Mouse (Mus musculus): Measurements from ENCODE around the gene Prmt8. TPM values are rescaled to one million over a fixed set of nuclear protein-coding genes. Genes with fewer than 3 reads are reported as not detected.

Prmt8 gene
- polyA plus RNA-seq, 1 experiment, result 0.21 TPM

DNA sequence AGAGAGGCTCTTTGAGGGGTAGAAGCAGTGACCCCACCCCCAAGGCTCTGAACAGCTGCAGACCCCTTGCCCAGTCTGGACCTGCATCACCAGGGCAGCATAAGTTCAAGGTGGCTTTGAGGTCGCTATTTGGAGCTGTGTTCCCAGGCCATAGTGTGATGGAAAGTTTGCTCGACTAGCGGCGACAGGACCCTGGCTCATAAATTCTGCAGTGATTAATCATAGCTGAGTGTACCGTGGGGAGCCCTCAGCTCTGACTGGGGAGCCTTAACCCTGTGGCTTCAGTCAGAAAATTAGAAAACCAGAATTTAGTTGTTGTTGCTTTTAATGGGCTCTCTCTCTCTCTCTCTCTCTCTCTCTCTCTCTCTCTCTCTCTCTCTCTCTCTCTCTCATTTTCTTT, 54.4 kb downstream of the Prmt8 start:
- no peak for TF ChIP-seq FLI1 (IDR thresholded peaks at IDR 0.05; ENCODE audit: low read length)
- H3K27me3 ChIP-seq (replicated peaks), result peaks cover 35% of the 10 kb centered on the region

DNA sequence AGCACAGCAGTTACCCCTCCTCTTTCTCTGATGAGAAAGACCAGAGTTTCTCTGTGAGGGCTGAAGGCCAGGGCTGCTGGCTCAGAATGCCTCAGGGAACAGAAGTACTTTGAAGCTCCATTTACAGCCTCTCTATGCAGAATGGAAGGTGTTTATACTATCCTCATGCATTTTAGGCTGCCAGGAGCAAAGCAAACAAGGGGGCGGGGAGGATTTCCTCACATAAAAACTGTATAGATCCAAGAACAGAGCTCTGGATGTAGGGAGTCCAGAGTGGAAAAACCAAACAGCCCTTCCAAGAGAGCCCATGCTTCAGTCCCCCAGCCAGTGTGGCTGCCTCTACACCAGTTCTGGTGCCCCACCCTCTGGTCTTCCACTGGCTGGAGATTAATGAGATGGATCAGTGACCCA, 61.0 kb downstream of the Prmt8 start:
- H3K27me3 ChIP-seq (replicated peaks), result peaks cover 56% of the 10 kb centered on the region
- TF ChIP-seq FLI1 (IDR thresholded peaks at IDR 0.05; ENCODE audit: low read length) (no peak), GATA1 (IDR thresholded peaks at IDR 0.05; ENCODE audit: borderline replicate concordance, low read length) (no peak)
- no peak overlapping the region for H3K4me3 ChIP-seq (replicated peaks)
- H3K36me3 ChIP-seq (replicated peaks; ENCODE audit: low read length), result no peaks in the 10 kb centered on the region
- H3K4me1 ChIP-seq, result peaks cover 11% of the 10 kb centered on the region
- no peaks in the 10 kb centered on the region for H3K9me3 ChIP-seq

More for the DNA sequence above, 54.4 kb downstream of the Prmt8 start:
- Histone ChIP-seq H3K36me3 (replicated peaks; ENCODE audit: low read length) (no peaks in the 10 kb centered on the region), H3K4me3 (replicated peaks) (no peak overlapping the region), H3K4me1 (peaks cover 36% of the 10 kb centered on the region), H3K9me3 (no peaks in the 10 kb centered on the region)

- H3K36me3 ChIP-seq (replicated peaks; ENCODE audit: low read length), result no peaks in the 10 kb centered on the region
- peaks cover 4% of the 10 kb centered on the region; the same call in 1 of the 2 replicates for H3K4me1 ChIP-seq
- TF ChIP-seq FLI1 (IDR thresholded peaks at IDR 0.05; ENCODE audit: low read length) (no peak), GATA1 (IDR thresholded peaks at IDR 0.05; ENCODE audit: borderline replicate concordance, low read length) (no peak)
- no peaks in the 10 kb centered on the region for H3K9me3 ChIP-seq
- no peak overlapping the region for H3K4me3 ChIP-seq (replicated peaks)
- H3K27me3 ChIP-seq (replicated peaks), result peaks cover 72% of the 10 kb centered on the region
These were observed 68.1 kb downstream of the Prmt8 start for GRCm38 (mm10) chr6:127701036-127701783.

DNA sequence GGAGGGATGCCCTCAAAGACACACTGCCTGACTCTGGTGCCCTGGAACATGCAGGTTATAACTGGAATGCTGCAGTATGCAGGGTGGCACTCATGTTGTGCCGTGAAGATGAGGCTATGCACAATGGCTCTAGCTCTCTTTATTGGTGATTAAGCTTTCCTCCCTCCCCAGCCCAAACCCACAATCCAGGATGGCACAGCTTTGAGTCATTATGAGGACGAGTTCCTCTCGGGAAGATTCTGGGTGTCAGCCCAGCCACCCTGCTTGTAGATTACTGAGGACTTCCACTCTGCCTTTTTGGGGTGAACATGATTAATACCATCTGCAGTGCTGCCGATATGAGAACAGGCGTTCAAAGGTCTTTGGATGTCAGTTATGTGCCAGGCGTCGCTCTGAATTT, 75.6 kb downstream of the Prmt8 start:
- H3K4me3 ChIP-seq (replicated peaks), result no peak overlapping the region
- TF ChIP-seq FLI1 (IDR thresholded peaks at IDR 0.05; ENCODE audit: low read length) (no peak), GATA1 (IDR thresholded peaks at IDR 0.05; ENCODE audit: borderline replicate concordance, low read length) (no peak)
- no peaks in the 10 kb centered on the region for H3K9me3 ChIP-seq
- H3K36me3 ChIP-seq (replicated peaks; ENCODE audit: low read length), result no peaks in the 10 kb centered on the region
- 0 out of 2 replicates have a peak, but pooled peaks cover 3% of the 10 kb centered on the region for H3K4me1 ChIP-seq
- H3K27me3 ChIP-seq (replicated peaks), result peaks cover 80% of the 10 kb centered on the region

GRCm38 (mm10) chr6:127692298-127692697, 77.0 kb downstream of the Prmt8 start:
- Histone ChIP-seq H3K36me3 (replicated peaks; ENCODE audit: low read length) (no peaks in the 10 kb centered on the region), H3K4me1 (0 out of 2 replicates have a peak, but pooled peaks cover 3% of the 10 kb centered on the region), H3K4me3 (replicated peaks) (no peak overlapping the region), H3K27me3 (replicated peaks) (peaks cover 77% of the 10 kb centered on the region), H3K9me3 (no peaks in the 10 kb centered on the region)
- TF ChIP-seq FLI1 (IDR thresholded peaks at IDR 0.05; ENCODE audit: low read length) (no peak), GATA1 (IDR thresholded peaks at IDR 0.05; ENCODE audit: borderline replicate concordance, low read length) (no peak)

GRCm38 (mm10) chr6:127687181-127687860, 82.0 kb downstream of the Prmt8 start:
- Histone ChIP-seq H3K4me1 (0 out of 2 replicates have a peak, but pooled peaks cover 2% of the 10 kb centered on the region), H3K27me3 (replicated peaks) (peaks cover 75% of the 10 kb centered on the region), H3K4me3 (replicated peaks) (no peak overlapping the region), H3K36me3 (replicated peaks; ENCODE audit: low read length) (no peaks in the 10 kb centered on the region), H3K9me3 (no peaks in the 10 kb centered on the region)
- TF ChIP-seq FLI1 (IDR thresholded peaks at IDR 0.05; ENCODE audit: low read length) (no peak), GATA1 (IDR thresholded peaks at IDR 0.05; ENCODE audit: borderline replicate concordance, low read length) (no peak)

GRCm38 (mm10) chr6:127684981-127685380, 84.3 kb downstream of the Prmt8 start:
- TF ChIP-seq GATA1 (IDR thresholded peaks at IDR 0.05; ENCODE audit: borderline replicate concordance, low read length) (no peak), FLI1 (IDR thresholded peaks at IDR 0.05; ENCODE audit: low read length) (no peak)
- no peak overlapping the region for H3K4me3 ChIP-seq (replicated peaks)
- H3K9me3 ChIP-seq, result no peaks in the 10 kb centered on the region
- H3K4me1 ChIP-seq, result peaks cover 7% of the 10 kb centered on the region
- peaks cover 72% of the 10 kb centered on the region for H3K27me3 ChIP-seq (replicated peaks)
- H3K36me3 ChIP-seq (replicated peaks; ENCODE audit: low read length), result no peaks in the 10 kb centered on the region

- Histone ChIP-seq H3K9me3 (no peaks in the 10 kb centered on the region), H3K4me1 (peaks cover 17% of the 10 kb centered on the region), H3K36me3 (replicated peaks; ENCODE audit: low read length) (no peaks in the 10 kb centered on the region), H3K4me3 (replicated peaks) (no peak overlapping the region), H3K27me3 (replicated peaks) (peaks cover 71% of the 10 kb centered on the region)
- no peak for TF ChIP-seq FLI1 (IDR thresholded peaks at IDR 0.05; ENCODE audit: low read length)
- no peak for TF ChIP-seq GATA1 (IDR thresholded peaks at IDR 0.05; ENCODE audit: borderline replicate concordance, low read length)
These were observed 85.7 kb downstream of the Prmt8 start for GRCm38 (mm10) chr6:127683561-127683960.

GRCm38 (mm10) chr6:127680784-127681183, 88.5 kb downstream of the Prmt8 start:
- no peak for TF ChIP-seq GATA1 (IDR thresholded peaks at IDR 0.05; ENCODE audit: borderline replicate concordance, low read length)
- no peak for TF ChIP-seq FLI1 (IDR thresholded peaks at IDR 0.05; ENCODE audit: low read length)
- H3K27me3 ChIP-seq (replicated peaks), result peaks cover 83% of the 10 kb centered on the region
- H3K9me3 ChIP-seq, result no peaks in the 10 kb centered on the region
- H3K4me1 ChIP-seq, result peaks cover 21% of the 10 kb centered on the region
- no peak overlapping the region for H3K4me3 ChIP-seq (replicated peaks)
- no peaks in the 10 kb centered on the region for H3K36me3 ChIP-seq (replicated peaks; ENCODE audit: low read length)

GRCm38 (mm10) chr6:127678998-127679397, 90.3 kb downstream of the Prmt8 start:
- no peaks in the 10 kb centered on the region for H3K9me3 ChIP-seq
- H3K36me3 ChIP-seq (replicated peaks; ENCODE audit: low read length), result no peaks in the 10 kb centered on the region
- H3K4me1 ChIP-seq, result peaks cover 24% of the 10 kb centered on the region
- H3K27me3 ChIP-seq (replicated peaks), result peaks cover 70% of the 10 kb centered on the region
- TF ChIP-seq GATA1 (IDR thresholded peaks at IDR 0.05; ENCODE audit: borderline replicate concordance, low read length) (no peak), FLI1 (IDR thresholded peaks at IDR 0.05; ENCODE audit: low read length) (no peak)
- H3K4me3 ChIP-seq (replicated peaks), result no peak overlapping the region

All from megakaryocyte, embryonic 14.5 days (primary cell).